Mouse (Mus musculus): ENCODE results near the gene Aox3.

Aox3 gene

GRCm38 (mm10) chr1:58198386-58198785 lies 85.5 kb downstream of the Aox3 start:
- DNase-seq (ENCODE audit: low read depth), result no peak

DNA sequence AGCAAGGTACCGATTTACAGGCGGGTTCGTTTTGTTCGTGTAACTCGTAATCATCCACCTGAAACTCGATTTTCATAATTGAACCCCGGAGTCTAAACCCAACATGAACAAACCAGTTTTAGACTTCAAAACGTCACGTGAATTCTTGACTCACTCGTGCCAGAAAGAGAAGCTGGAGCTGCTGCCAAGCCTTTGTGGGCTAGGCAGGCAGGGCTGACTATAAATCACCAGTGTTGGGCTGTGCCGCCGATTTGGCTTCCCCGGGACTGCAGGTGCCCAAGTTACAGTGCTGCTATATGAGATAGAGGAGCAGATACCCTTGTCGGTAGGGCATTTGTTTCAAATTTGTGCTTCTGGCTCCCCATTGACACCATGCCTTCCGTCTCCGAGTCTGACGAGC lies 97.3 kb downstream of the Aox3 start, which contains the start of gene Aox4:
Gene Aox4, plus strand, starts transcription at position 195 of the 400 bp plus-strand sequence.
- DNase-seq (ENCODE audit: low read depth), result peak; percentile 74

DNA sequence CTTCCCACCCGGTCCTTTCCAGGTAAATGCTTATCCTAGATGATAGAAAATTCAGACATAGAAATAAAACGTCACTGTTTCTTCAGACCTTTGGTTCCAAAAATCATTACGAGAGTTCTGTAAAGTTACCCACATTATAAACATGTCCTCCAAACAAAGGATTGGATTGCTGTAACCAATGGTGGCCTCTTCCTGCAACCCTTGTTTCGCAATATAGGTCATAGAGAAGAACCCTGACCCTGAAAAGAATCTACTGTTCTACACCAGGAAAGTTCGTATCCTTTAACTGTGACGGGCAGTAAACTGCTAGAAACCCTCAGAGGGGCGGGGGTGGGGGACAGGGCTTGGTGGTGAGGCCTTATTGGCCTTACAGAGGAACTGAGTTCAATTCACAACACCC lies 99.9 kb downstream of the Aox3 start:
- no peak for DNase-seq (ENCODE audit: low read depth)

GRCm38 (mm10) chr1:58213838-58214237 lies 100.9 kb downstream of the Aox3 start:
- no peak for DNase-seq (ENCODE audit: low read depth)

- no peak for DNase-seq (ENCODE audit: low read depth)
These were observed 102.4 kb downstream of the Aox3 start for GRCm38 (mm10) chr1:58215353-58215752.

- DNase-seq (ENCODE audit: low read depth), result no peak
These were observed 103.1 kb downstream of the Aox3 start for GRCm38 (mm10) chr1:58215956-58216532.

GRCm38 (mm10) chr1:58221070-58221469 lies 108.1 kb downstream of the Aox3 start:
- DNase-seq (ENCODE audit: low read depth), result no peak

DNA sequence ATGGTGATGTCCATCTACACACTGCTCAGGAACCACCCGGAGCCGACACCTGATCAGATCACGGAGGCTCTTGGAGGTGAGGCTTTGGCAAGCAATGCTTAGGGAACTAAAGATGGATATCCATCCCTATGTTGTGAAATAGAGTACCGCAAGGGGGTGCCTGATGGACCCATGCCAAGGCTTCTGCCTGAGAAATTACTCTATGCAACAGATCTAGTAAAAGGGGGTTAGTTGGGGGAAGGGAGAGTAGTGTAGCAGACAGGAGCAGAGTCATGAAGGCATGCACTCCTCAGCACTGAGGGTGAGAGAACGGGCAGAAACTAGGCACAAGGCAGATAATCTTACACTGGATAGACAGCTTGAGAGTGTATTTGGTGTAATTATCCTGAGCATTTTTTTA lies 108.9 kb downstream of the Aox3 start:
- no peak for DNase-seq (ENCODE audit: low read depth)

- DNase-seq (ENCODE audit: low read depth), result no peak
These were observed 115.2 kb downstream of the Aox3 start for GRCm38 (mm10) chr1:58228086-58228485.

- no peak for DNase-seq (ENCODE audit: low read depth)
These were observed 116.0 kb downstream of the Aox3 start for GRCm38 (mm10) chr1:58228916-58229315.

GRCm38 (mm10) chr1:58229774-58230173 lies 116.8 kb downstream of the Aox3 start:
- no peak for DNase-seq (ENCODE audit: low read depth)

GRCm38 (mm10) chr1:58230542-58230941 lies 117.6 kb downstream of the Aox3 start:
- no peak for DNase-seq (ENCODE audit: low read depth)

DNA sequence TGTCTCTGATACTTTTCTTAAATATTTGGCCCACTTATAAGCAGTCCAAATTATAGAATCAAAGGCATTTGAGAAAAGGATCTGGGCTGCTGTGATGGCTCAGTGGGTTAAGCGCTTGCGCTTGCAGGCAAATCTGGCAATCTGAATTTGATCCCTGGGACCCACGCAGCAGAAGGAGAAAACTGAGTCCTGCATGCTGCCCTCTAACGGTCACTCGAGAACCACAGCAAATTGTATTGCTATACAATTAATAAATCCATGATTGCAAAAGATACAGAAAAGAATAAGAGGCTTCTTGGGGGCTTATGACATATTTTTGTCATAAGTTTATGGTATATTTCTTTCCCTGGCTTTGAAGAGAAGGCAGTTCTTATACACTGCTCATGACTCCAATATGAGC lies 122.5 kb downstream of the Aox3 start:
- no peak for DNase-seq (ENCODE audit: low read depth)

- DNase-seq (ENCODE audit: low read depth), result no peak
These were observed 124.8 kb downstream of the Aox3 start for GRCm38 (mm10) chr1:58237527-58238299.

GRCm38 (mm10) chr1:58238440-58238839 lies 125.5 kb downstream of the Aox3 start:
- DNase-seq (ENCODE audit: low read depth), result no peak

GRCm38 (mm10) chr1:58238961-58239360 lies 126.0 kb downstream of the Aox3 start:
- no peak for DNase-seq (ENCODE audit: low read depth)

DNA sequence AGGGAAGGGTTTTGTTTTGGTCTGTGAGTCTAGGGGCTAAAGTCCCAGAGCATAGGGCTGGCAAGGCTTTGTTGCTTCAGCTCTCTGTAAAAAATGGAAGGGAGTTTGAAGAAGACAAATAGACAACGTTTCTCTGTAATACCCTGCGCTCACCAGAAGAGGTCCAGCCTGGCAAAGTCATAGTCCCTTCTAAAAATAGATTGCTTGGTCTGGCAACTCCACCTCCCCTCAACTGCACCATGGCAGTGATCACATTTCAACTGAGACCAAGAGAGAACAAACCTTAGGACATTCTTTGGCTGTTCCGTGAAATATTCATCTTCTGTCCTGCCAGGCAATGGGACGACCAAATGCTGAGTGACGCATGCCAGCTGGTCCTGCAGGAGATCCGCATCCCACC lies 127.4 kb downstream of the Aox3 start:
- DNase-seq (ENCODE audit: low read depth), result peak; percentile 24

GRCm38 (mm10) chr1:58244487-58244886 lies 131.6 kb downstream of the Aox3 start:
- no peak for DNase-seq (ENCODE audit: low read depth)

DNA sequence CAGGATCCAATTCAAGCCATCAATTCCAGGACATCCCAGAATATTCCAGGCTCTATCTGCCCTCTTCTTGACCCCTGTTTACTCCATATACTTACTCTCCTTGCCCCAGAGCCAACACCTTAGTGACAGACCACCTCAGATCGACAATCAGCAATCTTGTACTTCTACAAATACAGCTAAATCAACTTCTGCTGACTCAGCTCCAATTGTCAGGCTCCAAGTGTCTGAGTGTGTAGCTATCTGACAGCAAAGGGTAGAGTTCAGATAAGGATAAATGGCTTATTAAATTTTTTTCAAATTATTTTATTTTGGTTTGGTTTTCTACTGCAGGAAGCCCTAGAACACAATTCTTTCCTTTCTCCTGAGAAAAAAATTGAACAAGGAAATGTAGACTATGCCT lies 135.6 kb downstream of the Aox3 start:
- DNase-seq (ENCODE audit: low read depth), result no peak

Data from fibroblast of lung, adult 2 months (primary cell).